Mouse (Mus musculus): ENCODE measurements at regions not wholly inside any gene's neighbourhood (a gene's known extent, or its start where the extent isn't known, plus 50 kb on each side); places are given as distances from the start of the nearest gene placed in this dataset.

DNA sequence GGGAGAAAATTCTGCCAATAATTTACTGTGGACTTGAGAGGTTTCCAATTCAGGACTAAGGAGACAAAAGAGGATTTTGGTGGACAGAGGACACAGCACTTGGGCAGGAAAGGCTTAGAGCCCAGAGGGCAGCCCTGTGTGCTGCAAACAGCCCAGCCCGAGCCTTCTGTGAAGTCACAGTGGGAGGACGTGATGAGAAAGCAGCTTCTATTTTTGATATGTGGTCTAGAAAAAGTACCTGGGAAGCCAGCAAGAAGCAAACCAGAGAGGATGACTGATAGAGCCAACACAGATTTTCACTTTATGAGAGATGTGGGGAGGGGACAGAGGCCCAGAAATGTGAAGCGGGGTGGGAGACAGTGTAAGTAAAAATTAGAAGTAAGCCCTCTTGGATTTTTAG lies 66.3 kb upstream of the Snap25 start:
- no peak for TF ChIP-seq EP300 (optimal IDR thresholded peaks at IDR 0.05)
- TF ChIP-seq CTCF (IDR thresholded peaks at IDR 0.05; ENCODE audit: low read depth): no peak

Data from stomach, postnatal 0 days (tissue).